Mouse (Mus musculus): ENCODE data around the gene Nup85. TPM values are rescaled to one million over a fixed set of nuclear protein-coding genes. Genes with fewer than 3 reads are reported as not detected.
A peak's percentile ranks its signal among the peaks of the same experiment; 100 is the strongest.

Nup85 gene
- total RNA-seq, 2 experiments from 2014 or later: 39.6 to 47.4 TPM

DNA sequence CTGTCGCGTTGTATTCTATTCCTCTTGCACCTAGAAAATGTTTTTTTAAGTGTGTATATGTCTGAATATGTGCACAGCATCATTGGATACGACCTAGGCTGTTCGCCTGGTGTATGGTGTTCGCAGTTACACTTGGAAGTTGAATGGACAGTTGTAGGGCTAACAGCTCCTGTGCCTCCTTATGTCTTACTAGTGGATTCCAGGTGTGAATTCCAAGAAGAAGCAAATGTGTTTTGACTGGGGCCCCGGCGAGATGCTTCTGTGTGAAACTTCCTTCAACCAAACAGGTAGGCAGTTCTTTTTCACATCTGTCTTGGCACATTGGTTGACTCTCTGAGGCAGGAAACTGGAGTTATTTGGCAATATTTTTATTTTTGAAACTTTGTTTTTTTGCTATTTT, 727 bp downstream of the Nup85 start:
- no peak for DNase-seq (ENCODE audit: low spot score in 2 of 2)
- intact Hi-C loops (cut with DNase I): no loop called here

- DNase-seq (ENCODE audit: low spot score in 2 of 2): no peak
- intact Hi-C loops (cut with DNase I): no loop called here
Observed at GRCm38 (mm10) chr11:115579080-115579479, 14.8 kb downstream of the Nup85 start.

- intact Hi-C loops (cut with DNase I): loop anchor here (10.0 kb wide), 1 partner anchor 98 kb away; no protein-coding TSS in a partner anchor
Observed at GRCm38 (mm10) chr11:115582913-115583606, 18.8 kb downstream of the Nup85 start.

GRCm38 (mm10) chr11:115584376-115585073, 20.3 kb downstream of the Nup85 start:
- intact Hi-C loops (cut with DNase I): loop anchor here (10.0 kb wide), 1 partner anchor 100 kb away; no protein-coding TSS in a partner anchor
- DNase-seq (ENCODE audit: low spot score in 2 of 2): no peak

More at GRCm38 (mm10) chr11:115582913-115583606, 18.8 kb downstream of the Nup85 start:
- no peak for DNase-seq (ENCODE audit: low spot score in 2 of 2)

DNA sequence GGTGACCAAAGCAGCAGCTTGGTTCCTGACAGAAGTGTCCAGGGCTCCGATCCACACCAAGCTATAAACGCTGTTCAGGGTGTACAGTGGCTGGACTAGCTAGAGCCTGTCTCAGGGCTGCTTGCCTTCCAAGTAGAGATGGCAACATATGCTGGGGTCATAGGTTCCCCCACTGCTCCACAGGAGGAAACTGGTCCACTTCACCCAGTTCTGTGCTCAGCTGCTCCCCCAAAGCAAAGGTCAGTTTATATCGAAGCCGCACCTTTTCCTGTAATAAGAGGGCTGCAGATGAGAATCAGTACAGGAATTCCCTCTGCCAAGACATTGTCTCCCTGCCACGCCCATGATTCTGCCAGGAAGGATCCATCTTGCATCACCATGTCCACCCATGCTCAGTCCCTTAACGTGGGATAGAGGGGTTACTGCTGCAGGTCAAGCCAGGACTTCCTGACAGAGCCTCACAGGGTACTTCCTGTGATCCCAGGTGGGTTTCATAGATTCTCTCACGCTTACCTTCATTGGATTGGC, 21.4 kb downstream of the Nup85 start:
- intact Hi-C loops (cut with DNase I): loop anchor here (10.0 kb wide), 1 partner anchor 101 kb away; no protein-coding TSS in a partner anchor
- DNase-seq (ENCODE audit: low spot score in 2 of 2): no peak

- intact Hi-C loops (cut with DNase I): loop anchor here (10.0 kb wide), 1 partner anchor 102 kb away; no protein-coding TSS in a partner anchor
Observed at GRCm38 (mm10) chr11:115586403-115586802, 22.2 kb downstream of the Nup85 start.

DNA sequence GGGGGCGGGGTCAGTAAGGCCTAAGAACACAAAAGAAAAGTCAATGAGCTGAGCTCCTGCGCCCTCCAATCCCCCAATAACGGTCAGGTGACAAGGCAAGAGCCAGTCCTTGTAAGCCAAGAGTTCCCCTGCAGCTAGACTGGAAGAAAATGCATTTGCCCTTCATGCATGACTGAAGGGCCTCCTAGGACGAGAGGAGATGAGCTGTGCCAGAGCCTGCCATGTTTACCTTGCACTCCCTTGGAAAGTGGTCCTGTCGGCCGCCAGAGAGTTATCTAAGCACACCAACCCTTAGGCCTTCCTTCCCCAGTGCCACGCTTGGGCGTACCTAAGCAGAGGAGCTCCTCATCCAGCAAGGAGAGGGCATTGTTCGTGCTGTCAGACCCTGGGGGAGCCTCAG, 23.8 kb downstream of the Nup85 start:
- intact Hi-C loops (cut with DNase I): loop anchor here (10.0 kb wide), 1 partner anchor 103 kb away; no protein-coding TSS in a partner anchor
- no peak for DNase-seq (ENCODE audit: low spot score in 2 of 2)

More at GRCm38 (mm10) chr11:115586403-115586802, 22.2 kb downstream of the Nup85 start:
- DNase-seq (ENCODE audit: low spot score in 2 of 2): no peak

DNA sequence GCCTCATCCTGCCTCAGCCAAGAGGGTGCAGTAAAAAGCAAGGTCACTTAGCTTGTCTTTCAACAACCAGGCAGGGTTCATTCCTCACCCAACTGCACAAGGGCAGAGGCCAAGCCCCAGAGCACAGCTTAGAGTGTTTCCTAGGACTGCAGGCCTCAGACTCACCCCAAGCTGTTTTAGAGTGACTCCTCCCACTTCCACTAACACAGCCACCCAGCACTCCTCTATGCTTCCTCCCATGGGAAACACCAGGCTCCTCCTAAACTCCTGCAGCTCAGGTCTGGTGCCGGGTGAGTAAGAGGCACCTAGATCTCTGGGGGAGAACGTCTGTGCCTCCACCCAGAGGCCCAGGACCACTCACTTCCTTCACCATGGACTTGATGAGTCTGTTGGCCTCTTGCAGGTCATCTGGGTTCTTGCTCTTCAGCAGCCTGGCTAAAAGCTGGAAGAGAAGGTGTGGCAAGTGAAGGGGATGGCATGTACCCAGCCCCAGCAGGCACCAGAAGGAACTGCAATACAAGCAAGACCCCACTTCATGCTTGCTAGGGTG, 26.4 kb downstream of the Nup85 start:
- intact Hi-C loops (cut with DNase I): no loop called here
- no peak for DNase-seq (ENCODE audit: low spot score in 2 of 2)

DNA sequence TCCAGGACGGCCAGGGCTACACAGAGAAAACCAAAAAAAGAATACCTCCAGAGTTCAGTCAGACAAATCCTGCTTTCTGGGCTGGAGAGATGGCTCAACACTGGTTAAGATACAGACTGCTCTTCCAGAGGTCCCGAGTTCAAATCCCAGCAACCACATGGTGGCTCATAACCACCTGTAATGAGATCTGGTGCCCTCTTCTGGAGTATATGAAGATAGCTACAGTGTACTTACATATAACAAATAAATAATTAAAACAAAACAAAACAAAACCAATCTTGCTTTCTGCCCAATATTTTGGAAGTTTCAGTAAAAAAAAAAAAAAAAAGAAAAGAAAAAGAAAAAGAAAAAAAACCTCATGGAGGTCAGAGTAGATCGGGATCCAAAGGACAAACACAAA, 31.0 kb downstream of the Nup85 start:
- DNase-seq (ENCODE audit: low spot score in 2 of 2): no peak
- intact Hi-C loops (cut with DNase I): no loop called here

- intact Hi-C loops (cut with DNase I): no loop called here
Observed at GRCm38 (mm10) chr11:115598309-115598708, 34.1 kb downstream of the Nup85 start.

GRCm38 (mm10) chr11:115599722-115600121, 35.5 kb downstream of the Nup85 start:
- DNase-seq (ENCODE audit: low spot score in 2 of 2): peak in 1 of 2 experiments; percentile 36
- intact Hi-C loops (cut with DNase I): loop anchor here (10.0 kb wide), 1 partner anchor 105 kb away; the partner anchor contains the start of gene Nt5c

More at GRCm38 (mm10) chr11:115598309-115598708, 34.1 kb downstream of the Nup85 start:
- no peak for DNase-seq (ENCODE audit: low spot score in 2 of 2)

DNA sequence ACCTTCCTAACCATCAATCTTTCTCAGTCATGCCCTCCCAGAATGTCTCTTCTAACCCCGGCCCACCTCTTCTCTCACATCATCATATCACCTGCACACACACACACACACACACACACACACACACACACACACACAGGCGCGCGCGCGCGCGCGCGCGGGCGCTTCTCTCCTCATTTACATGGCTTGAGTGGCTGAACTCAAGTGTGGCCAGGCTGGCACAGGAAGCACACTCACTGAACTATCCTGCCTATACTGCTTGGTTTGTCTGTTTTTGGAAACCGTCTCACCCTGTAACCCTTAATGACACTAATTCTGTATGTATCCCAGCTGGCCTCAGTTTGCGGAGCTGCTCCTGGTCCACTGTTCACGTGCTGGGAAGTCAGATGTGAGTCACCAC, 36.5 kb downstream of the Nup85 start:
- DNase-seq (ENCODE audit: low spot score in 2 of 2): no peak
- intact Hi-C loops (cut with DNase I): loop anchor here (10.0 kb wide), 1 partner anchor 106 kb away; the partner anchor contains the start of gene Nt5c

DNA sequence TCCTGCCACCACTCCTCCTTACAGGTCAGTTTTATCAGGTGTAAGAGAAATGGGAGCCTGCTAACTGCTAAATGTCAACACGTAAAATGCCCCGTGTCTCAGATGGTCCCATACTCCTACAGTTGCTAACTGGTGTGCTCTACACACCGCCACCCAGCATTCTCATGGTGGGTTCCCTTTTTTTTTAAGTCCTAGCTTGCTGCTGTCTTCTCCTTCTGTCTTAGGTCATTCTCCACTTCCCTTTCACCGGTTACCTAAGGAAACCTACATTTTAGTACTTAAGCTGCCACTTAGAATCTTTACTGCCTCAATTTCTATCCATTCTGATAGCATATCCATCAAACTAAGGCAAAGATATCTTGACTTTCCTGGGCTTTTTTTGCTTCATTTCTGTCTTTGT, 36.9 kb downstream of the Nup85 start:
- intact Hi-C loops (cut with DNase I): loop anchor here (10.0 kb wide), 1 partner anchor 106 kb away; the partner anchor contains the start of gene Nt5c
- DNase-seq (ENCODE audit: low spot score in 2 of 2): no peak

DNA sequence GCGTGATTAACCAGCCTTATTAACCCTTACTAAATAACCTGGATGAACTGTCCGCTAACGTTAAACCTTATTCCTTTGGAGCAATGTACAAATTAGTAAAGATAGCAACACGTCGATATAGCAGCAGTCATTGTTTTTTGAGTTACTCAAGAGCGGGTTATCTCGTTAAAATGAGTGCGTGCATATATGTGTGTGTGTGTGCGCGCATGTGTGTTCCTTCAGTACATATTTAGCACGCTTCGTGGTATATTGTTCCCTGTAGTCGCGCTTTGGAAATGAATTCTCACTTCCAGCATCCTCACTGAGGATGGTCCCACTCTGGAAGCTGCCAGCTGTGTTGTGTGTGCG, 38.9 kb downstream of the Nup85 start:
- DNase-seq (ENCODE audit: low spot score in 2 of 2): peak in 1 of 2 experiments; percentile 33
- intact Hi-C loops (cut with DNase I): loop anchor here (10.0 kb wide), 1 partner anchor 108 kb away; the partner anchor contains the start of gene Nt5c

- DNase-seq (ENCODE audit: low spot score in 2 of 2): peak; percentile 87 to 89
- intact Hi-C loops (cut with DNase I): loop anchor here (10.0 kb wide), 1 partner anchor 109 kb away; the partner anchor contains the start of gene Nt5c
Observed at GRCm38 (mm10) chr11:115603476-115604303, 39.5 kb downstream of the Nup85 start, which contains the start of the genes Mrps7 and Gga3. Gene Mrps7, plus strand, starts transcription at chr11:115603925. Gene Gga3, minus strand, starts transcription at chr11:115604051.

DNA sequence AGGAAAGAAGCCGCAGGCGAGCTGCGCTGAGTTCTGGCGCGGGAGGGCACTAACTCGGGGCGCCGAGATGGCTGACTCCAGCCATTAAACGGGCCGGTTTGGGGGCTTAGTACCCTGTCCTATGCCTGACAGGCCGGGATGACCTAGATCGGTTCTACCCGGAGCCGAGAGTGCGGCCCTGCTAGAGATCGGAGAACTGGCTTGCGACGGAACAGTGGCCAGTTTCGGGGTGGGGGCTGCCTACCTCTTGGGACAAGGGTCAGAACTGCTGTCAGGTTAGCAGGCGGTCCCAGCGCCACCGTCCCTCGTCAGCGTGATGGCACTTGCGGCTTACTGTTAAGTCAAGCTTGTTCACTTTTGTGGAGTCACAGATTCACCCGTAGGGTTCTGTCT, 40.1 kb downstream of the Nup85 start:
- peak in 1 of 2 experiments; percentile 28 for DNase-seq (ENCODE audit: low spot score in 2 of 2)
- intact Hi-C loops (cut with DNase I): loop anchor here (10.0 kb wide), 1 partner anchor 109 kb away; the partner anchor contains the start of gene Nt5c

DNA sequence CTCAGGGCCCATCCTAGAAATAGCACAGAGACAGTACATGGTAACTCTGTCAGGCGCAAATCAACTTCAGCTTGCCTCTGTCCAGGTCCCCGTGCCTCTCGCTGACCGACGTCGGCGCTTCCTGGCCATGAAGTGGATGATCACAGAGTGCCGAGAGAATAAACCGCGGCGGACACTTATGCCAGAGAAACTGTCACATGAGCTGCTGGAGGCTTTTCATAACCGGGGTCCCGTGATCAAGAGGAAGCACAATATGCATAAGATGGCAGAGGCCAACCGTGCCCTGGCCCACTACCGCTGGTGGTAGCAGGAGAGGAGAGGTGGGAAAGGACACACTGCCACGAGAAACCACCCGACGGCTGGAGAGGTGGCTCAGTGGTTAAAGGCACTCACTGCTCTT, 42.5 kb downstream of the Nup85 start:
- intact Hi-C loops (cut with DNase I): loop anchor here (10.0 kb wide), 1 partner anchor 112 kb away; the partner anchor contains the start of gene Nt5c
- no peak for DNase-seq (ENCODE audit: low spot score in 2 of 2)
